Mouse (Mus musculus) kidney, adult 2 months (tissue): ENCODE results near the gene Tmem101. TPM values are rescaled to one million over a fixed set of nuclear protein-coding genes. Genes with fewer than 3 reads are reported as not detected.
"Not testable (repeated sequence)": the region's sequence is repeated elsewhere in the genome, so short reads cannot be mapped to it uniquely, and the experiment has no call there.

Source experiments
- DNase-seq: peaks from one replicate; pipeline ENCODE4 v3.0.0; 2021
- H3K27ac ChIP-seq: fragments of 200-500 bp; 2 replicates; pipeline ENCODE4 v1.5.1; 2012; ENCODE audit warnings: low read depth, low read length, control low read depth, inconsistent platforms; ENCODE audit not compliant: insufficient read depth
- H3K27me3 ChIP-seq: fragments of 200-500 bp; replicated peaks from 2 replicates; pipeline ENCODE4 v1.6.1; 2012; ENCODE audit warnings: mild to moderate bottlenecking, moderate library complexity, low read length, inconsistent platforms; ENCODE audit not compliant: control insufficient read depth, insufficient read depth
- H3K36me3 ChIP-seq: fragments of 200-500 bp; 2 replicates; pipeline ENCODE4 v1.6.1; 2012; ENCODE audit warnings: mild to moderate bottlenecking, moderate library complexity, low read length, inconsistent platforms; ENCODE audit not compliant: control insufficient read depth, insufficient read depth
- H3K4me1 ChIP-seq: fragments of 200-500 bp; 2 replicates; pipeline ENCODE4 v1.6.1; 2011; ENCODE audit warnings: low read length; ENCODE audit not compliant: control insufficient read depth, insufficient read depth
- H3K4me3 ChIP-seq: fragments of 200-500 bp; 2 replicates; pipeline ENCODE4 v1.5.1; 2011; ENCODE audit warnings: mild to moderate bottlenecking, low read depth, low read length, control low read depth; ENCODE audit not compliant: insufficient read depth
- CTCF ChIP-seq: fragments of 200-500 bp; conservative IDR thresholded peaks from 2 replicates; pipeline ENCODE4 v1.5.1; 2011; ENCODE audit warnings: low read depth, mild to moderate bottlenecking, control low read depth, low read length, moderate library complexity, mixed read lengths; ENCODE audit not compliant: insufficient read depth, insufficient read length
- POLR2A ChIP-seq: fragments of 200-500 bp; IDR thresholded peaks from one replicate; pipeline ENCODE4 v1.6.1; 2011; ENCODE audit warnings: low read depth, low read length, control low read depth
- WGBS: fragments of 180-500 bp; shearing (Covaris S2); methylation state at CpG from one replicate; pipeline ENCODE4 v1.1.7; 2018; 5-methylcytosine and 5-hydroxymethylcytosine counted together
- polyA plus RNA-seq: library from polyadenylated mRNA; depleted of rRNA; stranded (reverse); fragments of >200 nt; gene quantifications from 2 replicates; pipeline ENCODE4 v1.2.3, GENCODE M21; 2012

Tmem101 gene
- polyA plus RNA-seq, 1 experiment = 18.3 TPM

DNA sequence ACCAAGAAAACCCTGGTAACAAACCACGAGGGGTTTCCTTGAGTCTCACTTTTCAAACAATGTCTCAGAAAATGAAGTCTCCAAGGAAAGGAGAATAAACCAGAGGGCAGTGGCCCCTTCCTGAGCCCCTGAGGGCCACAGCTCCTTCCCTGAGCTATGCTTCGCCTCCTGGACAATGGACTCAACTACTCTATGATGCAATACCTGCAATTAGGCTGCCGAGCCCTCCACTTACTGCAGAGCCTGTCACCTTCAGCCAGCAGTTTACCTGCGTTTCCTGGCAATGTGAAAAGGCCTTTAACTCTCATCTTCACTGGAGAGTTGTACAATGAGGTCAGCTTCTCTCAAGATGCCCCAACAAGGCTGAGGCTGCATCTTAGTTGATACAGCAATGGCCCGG, 12.5 kb upstream of the Tmem101 start:
- TF ChIP-seq POLR2A (no peak), CTCF (no peak)
- Histone ChIP-seq H3K4me3 (no peak overlapping the region), H3K27me3 (no peaks in the 10 kb centered on the region), H3K27ac (no peak overlapping the region), H3K4me1 (no peaks in the 10 kb centered on the region), H3K36me3 (no peaks in the 10 kb centered on the region; the same call in 1 of the 2 replicates)
- no peak for DNase-seq
- 80% methylated on average over 5 of the region's 5 CpGs for WGBS

DNA sequence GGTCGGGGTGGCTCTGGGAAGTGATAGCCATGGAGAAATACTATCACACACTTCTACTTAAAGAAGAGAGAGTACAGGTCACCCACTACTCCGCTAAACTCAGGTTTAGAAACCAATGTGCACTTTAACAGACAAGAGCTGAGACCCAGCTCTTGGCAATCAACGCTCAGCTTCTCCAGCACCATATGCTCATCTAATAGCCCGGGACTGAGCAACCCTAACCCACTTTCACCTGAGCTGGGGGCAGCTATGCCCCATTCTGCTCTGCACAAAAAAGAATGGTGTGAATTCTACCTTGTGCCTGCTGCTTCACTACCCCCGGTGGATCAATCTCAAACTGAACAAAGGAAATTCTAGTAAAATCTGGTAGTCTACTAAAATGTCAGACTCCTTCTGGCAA, 11.3 kb upstream of the Tmem101 start:
- 81% methylated on average over 5 of the region's 5 CpGs for WGBS
- DNase-seq = no peak
- Histone ChIP-seq H3K4me1 (no peaks in the 10 kb centered on the region), H3K27me3 (no peaks in the 10 kb centered on the region), H3K36me3 (no peaks in the 10 kb centered on the region; the same call in 1 of the 2 replicates), H3K27ac (no peak overlapping the region), H3K4me3 (no peak overlapping the region)
- TF ChIP-seq POLR2A = no peak
- TF ChIP-seq CTCF = no peak

DNA sequence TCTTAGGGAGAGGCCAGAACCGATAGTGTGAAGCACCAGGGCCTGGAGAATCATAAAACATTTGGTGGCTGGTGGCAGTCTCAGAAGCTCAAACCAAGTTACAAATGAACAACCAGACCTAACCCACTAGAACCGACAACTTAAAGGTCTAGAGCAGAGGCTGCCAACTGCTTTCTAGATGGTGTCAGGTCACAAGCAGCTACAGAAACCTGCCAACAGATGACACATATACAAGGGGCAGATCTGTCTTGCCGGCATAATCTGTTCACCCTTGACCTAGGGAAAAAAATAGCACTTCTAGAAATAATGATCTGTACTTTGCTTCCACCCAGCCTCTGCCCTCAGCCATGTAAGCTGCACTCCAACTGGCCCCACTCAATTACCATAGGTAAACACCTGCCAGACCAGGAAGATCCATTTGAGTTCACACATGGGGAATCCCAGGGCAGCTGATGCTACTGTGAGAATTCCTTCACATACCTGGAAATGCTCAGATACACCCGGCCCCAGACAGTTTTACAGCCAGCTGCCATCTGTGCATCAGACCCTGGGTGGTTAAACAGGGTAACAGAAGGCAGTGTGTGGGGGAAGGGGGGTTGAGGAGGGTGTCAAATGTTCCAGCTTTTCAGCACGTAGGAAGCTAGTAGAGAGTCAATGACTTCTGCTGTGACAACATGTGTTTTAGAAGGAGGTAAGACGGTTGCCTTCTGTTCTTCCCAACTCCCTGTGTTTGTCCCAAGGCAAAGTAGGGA, 9.9 kb upstream of the Tmem101 start:
- no peaks in the 10 kb centered on the region for H3K4me1 ChIP-seq
- TF ChIP-seq CTCF (no peak), POLR2A (no peak)
- H3K4me3 ChIP-seq = no peak overlapping the region
- H3K27me3 ChIP-seq = no peaks in the 10 kb centered on the region
- H3K27ac ChIP-seq = no peak overlapping the region
- peaks cover 2% of the 10 kb centered on the region; the same call in 1 of the 2 replicates for H3K36me3 ChIP-seq
- DNase-seq = no peak
- WGBS = 31% methylated on average over 6 of the region's 6 CpGs

DNA sequence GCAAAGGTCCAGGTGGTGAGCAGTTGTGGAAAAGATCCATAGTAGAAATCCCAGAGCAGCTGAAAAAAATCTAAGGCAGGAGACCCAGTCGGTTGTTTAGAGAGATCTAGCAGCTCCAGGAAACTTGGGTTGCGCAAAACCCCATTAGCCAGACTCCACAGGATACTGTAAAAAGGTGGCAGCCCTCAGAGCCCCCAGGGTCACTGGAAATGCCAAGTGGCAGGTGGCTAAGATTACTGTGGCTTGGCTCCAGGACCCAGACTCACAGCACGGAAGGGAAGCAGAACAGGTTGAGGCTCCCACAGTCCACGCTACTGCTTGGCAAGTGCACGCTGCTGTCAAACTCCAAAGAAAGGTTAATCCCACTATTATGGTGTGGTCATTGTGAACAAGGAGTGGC, 3.6 kb upstream of the Tmem101 start:
- Histone ChIP-seq H3K27me3 (no peaks in the 10 kb centered on the region), H3K36me3 (peaks cover 2% of the 10 kb centered on the region; the same call in 1 of the 2 replicates), H3K4me3 (no peak overlapping the region), H3K27ac (no peak overlapping the region), H3K4me1 (no peaks in the 10 kb centered on the region)
- no peak for DNase-seq
- WGBS = 79% methylated on average over 5 of the region's 5 CpGs
- TF ChIP-seq CTCF (no peak), POLR2A (no peak)

DNA sequence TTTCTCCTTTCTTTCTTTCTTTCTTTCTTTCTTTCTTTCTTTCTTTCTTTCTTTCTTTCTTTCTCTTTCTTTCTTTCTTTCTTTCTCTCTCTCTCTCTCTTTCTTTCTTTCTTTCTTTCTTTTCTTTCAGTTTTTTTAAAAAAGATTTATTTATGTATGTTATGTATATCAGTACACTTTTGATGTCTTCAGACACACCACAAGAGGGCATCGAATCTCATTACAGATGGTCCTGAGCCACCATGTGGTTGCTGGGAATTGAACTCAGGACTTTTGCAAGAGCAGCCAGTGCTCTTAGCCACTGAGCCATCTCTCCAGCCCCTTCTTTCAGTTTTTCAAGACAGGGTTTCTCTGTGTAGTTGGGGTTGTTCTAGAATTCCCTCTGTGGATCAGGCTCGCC, 1.8 kb upstream of the Tmem101 start:
- H3K36me3 ChIP-seq, H3K4me1 ChIP-seq, DNase-seq, H3K27me3 ChIP-seq, H3K4me3 ChIP-seq, H3K27ac ChIP-seq: not testable (repeated sequence)
- WGBS = 85% methylated on average over 2 of the region's 2 CpGs

DNA sequence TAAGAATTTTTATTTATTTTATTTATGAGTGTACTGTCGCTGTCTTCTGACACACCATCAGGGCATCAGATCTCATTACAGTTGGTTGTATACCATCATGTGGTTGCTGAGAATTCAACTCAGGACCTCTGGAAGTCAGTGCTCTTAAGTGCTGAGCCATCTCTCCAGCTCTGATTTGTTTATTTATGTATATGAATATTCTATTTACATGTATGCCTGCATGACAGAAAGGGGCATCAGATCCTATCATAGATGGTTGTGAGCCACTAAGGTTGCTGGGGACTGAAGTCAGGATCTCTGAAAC, 534 bp upstream of the Tmem101 start:
- no peak overlapping the region for H3K27ac ChIP-seq

DNA sequence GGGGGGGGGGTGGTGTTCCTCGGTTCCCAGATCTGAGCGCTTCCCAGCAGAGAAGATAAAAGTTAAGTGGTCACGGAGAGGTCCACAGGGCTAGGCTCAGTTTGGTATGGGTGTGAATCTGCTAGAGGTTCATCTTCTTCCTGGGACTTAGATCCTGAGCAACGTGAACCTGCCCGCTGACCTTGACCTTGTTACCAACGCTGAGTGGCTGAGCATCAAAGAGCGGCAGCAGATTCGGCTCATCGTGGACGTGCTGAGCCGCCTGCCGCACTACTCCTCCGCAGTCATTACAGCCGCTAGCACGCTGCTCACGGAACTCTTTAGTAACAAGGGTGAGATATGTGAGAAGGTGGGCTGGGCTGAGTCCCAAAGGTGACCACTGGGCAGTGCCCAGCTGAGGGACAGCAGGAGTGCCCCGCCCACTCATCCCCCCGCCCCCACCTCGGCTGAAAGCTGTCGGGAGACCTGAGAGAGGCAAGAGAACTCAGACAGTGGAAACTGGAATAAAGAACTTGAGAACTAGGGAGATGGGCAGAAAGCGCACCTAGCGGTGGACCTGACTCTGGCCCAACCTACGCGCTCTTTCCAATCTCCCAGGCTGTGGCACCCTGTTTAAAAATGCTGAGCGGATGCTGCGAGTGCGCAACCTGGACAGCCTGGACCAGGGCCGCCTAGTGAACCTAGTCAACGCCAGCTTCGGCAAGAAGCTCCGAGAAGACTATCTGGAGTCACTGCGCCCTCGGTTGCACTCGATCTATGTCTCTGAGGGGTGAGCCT, 8.8 kb downstream of the Tmem101 start:
- Histone ChIP-seq H3K27me3 (no peaks in the 10 kb centered on the region; the same call in 1 of the 2 replicates), H3K27ac (no peak overlapping the region), H3K4me3 (no peak overlapping the region), H3K36me3 (no peaks in the 10 kb centered on the region), H3K4me1 (0 out of 2 replicates have a peak, but pooled peaks cover 5% of the 10 kb centered on the region)
- WGBS = 14% methylated on average over 34 of the region's 34 CpGs
- DNase-seq = no peak
- TF ChIP-seq POLR2A (no peak), CTCF (no peak; the same call in 1 of the 2 replicates)

More for the DNA sequence above, 534 bp upstream of the Tmem101 start:
- DNase-seq = no peak
- Histone ChIP-seq H3K4me1 (no peaks in the 10 kb centered on the region), H3K4me3 (no peak overlapping the region), H3K36me3 (peaks cover 1% of the 10 kb centered on the region; the same call in 1 of the 2 replicates), H3K27me3 (no peaks in the 10 kb centered on the region)
- TF ChIP-seq CTCF = no peak
- TF ChIP-seq POLR2A = no peak
- WGBS = 14% methylated on average over 1 of the region's 1 CpGs
